Mouse (Mus musculus) embryo, embryonic 10 days (tissue): ENCODE results near the gene Tff3.

Source experiments
- DNase-seq: peaks from one replicate; pipeline ENCODE4 v3.0.0-alpha.2; 2015; ENCODE audit warnings: low spot score

Gene Tff3

DNA sequence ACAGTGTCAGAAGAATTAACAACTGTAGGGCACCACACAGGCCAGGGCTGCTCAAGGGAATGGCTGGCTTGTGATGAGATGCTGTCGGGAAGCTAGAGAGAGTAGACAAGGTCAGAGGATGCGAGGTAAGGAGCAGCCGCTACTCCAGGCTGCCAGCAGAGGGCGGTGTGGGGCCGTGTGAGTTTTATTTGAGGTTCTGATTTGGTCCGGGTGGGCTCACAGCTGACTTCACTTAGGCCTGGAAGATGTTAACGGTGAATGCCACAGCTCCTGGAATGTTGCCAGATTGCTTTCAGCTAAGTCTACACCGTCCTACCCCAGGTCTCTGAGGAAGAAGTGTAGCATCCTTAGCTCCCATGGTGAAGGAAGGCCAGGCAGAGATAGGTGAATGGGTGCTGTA is 7.5 kb downstream of the Tff3 start:
- DNase-seq = peak; percentile 78

DNA sequence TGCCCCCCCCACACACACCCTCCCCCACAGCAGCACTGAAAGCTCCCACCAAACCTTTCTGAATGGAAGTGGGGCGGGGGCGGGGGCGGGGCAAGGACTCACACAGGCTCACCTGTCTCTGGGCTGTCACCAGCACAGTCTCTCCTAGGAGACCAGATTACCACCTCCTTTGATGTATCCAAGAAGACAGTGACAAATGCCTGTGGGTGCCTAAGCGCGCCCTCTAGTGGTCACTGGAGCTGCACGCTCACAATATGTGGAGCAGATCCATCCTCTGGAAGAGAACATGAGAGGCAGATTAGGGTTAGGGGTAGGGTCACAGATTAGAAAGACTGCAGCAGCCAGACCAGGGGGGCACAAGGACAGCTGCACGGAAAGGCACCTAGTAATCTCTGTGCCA is 10.0 kb downstream of the Tff3 start:
- DNase-seq = peak; percentile 92

GRCm38 (mm10) chr17:31117946-31118345 is 11.5 kb downstream of the Tff3 start:
- DNase-seq = no peak

GRCm38 (mm10) chr17:31116063-31116462 is 13.4 kb downstream of the Tff3 start:
- DNase-seq = peak; percentile 51

DNA sequence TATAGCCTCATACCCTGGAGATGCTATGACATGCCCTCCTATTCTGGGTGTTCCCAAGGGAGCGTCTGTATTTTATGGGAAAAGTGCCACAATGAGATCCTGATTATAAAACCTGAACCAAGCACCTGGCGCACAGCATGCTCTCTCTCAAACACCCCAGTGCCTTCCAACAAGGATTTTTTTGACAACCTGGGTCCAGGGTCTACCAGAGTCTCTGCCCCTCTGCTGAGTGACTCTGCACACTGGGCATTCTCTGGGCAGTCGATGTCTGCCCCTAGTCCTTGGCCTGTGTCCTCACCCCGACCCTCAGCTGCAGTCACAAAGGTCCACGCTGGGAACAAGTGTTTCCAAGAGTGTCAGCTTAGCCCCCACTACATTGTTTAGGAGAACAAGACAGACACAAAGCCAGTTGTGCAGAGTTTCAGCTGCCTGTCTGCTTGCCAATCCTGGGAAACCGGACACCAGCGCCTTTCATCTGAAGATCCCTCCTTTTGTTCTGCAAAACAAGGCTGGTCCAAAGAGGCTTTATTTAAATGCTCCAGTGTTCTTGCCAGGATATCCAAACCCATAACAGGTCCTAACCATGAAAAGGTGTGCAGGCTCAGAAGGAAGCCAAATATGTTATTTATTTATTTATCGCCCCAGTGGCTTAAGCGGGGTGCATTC is 16.1 kb downstream of the Tff3 start:
- peak; percentile 67 for DNase-seq

DNA sequence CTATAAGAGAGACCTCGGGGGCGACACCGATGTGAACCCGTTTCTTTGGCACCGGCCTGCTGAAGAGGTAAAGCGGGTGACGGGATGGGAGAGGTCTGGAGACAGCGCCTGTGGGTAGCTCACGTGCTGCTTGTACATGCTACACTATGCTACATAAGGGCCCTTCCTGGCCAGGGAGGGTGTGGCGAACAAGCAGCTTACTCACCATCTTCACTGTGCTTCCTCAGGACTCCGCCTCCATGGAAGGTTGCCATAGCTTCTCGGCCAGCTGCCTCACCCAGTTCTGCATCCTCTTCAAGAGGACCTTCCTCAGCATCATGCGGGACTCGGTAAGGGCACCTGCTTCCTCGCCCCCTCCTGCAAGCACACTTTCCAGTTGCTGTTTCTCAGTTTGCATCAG is 21.1 kb downstream of the Tff3 start:
- no peak for DNase-seq

GRCm38 (mm10) chr17:31103823-31104222 is 25.6 kb downstream of the Tff3 start:
- DNase-seq = no peak

DNA sequence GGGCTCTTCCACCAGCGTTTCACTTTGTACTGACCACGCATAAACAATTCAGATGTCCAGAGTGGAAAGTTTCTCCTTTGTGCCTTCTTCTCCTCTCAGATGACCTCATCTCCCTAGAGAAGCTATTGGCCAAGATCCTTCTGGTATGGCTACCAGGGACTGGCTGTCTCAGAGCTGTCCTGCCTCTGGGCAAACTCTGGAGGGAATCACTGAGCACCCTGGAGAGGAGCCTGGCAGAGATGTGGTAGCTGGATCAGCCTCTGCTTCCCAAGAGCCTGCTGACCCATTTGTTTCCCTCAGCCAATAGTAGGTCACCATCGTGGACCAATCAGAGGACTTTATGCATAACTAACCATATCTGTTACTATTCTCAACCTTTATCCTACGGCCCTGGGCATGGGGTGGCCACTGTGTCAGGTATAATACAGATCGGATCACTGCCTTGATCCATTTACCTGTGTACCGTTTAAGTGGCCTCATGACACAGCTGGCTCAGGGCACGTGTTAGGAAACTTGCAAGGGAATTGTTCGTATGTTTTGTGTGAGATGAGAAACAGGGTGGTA is 26.4 kb downstream of the Tff3 start:
- no peak for DNase-seq

DNA sequence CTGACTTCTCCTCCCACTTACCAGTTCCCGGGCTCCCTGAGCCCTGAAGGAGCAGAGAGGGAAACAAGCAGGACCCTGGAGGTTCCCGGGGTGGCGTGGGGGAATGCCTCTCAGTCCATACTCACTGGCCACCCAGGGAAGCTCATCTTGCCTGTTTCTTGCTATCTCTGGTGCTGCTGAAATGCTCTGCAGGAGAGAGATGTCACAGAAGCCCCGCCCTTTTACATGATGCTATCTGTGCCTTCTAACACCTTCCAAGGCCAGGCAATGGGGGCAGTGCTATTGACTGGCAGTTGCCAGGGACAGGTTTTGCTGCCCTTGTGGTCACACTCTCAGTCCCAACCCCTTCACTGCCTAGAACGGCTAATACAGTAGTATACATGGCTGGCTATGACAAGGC is 30.7 kb downstream of the Tff3 start:
- DNase-seq = no peak

DNA sequence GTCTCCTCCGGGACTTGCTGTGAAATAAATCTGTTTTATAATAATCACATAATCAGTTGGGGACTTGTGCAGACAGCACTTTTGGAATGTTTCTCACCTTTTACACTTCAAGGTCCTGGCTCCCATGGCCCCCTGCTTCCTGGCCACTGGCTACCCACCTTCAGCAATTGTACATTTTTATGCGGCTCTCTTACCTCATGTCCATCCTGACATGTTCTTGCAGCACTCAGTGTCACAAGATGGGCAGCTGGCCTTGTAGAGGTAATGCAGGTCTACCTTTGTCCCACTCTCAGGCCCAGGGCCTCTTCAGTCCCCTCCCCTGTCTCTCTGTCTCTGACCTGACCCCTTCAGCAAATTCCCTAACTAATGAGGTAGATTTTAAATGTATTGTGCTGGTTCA is 32.6 kb downstream of the Tff3 start:
- no peak for DNase-seq

- DNase-seq = no peak
These were observed 33.9 kb downstream of the Tff3 start for GRCm38 (mm10) chr17:31095570-31095969.

DNA sequence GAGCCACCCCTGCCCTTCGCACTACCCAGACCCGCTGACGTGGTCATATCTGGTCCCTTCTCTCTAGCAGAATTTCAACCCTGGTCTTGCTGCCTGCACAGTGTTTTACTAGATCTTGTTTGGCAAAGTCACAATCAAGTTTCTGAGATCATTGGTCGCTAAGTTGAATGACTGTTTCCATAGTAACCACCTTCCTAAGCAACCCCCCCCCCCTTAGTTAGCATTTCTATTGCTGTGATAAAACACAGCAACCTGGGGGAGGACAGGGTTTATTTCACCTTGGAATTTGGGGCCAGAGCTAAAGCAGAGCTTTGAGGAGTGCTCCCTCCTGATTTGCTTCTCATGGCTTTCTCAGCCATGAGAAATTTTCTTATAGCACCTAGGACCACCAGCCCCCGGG is 34.7 kb downstream of the Tff3 start:
- no peak for DNase-seq

DNA sequence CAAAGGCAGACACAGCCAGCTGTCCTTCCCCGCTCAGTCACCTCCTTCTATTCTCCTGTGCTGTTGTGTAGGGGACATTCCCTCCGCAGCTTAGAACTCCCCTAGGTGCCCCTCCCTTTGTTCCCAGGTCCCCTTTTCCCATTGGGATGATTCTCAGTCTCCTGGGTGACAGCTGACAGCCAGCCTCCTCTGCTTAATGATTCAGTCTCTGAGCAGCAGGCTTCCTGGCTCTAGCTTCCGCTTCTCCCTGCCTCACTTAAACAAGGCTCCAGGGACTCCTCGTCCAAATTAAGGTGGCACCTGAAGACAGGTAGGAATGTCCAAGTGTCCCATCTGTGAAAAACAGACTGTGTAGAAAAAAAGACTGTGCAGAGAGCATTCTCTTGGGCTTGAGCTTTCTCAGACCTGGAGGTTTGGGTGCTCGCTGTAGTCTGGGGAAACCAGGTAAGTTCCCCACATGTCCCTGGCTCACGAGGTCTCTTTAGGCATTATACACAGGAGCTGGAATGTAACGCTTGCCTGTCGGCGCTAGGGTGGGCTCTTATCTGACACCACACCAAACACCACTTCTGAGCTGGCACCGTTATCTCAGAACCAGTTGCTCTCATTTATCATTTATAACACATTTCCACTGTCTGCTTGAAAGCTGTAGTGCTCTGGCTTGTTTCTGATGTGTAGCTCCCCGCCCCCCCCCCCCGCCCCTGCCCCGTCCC is 38.3 kb downstream of the Tff3 start:
- DNase-seq = no peak

DNA sequence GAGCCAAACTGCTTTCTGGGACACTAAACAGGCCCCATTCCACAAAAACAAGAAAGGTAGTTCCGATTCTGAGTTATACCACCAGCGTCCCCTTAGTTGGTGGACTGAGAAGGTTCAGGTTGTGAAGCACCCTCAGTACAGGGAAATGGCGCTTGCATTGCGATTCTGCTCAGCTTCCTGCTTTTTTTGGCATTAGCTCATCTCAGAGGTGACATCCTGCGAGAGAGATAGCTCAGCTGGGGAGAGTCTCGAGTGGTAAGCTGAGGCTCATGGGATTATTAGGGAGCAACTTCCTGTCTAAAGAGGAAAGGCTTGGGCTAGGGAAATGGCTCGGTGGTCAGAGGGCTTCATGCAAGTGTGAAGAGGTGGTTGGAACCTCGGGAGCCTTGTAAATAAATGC is 39.6 kb downstream of the Tff3 start:
- no peak for DNase-seq

DNA sequence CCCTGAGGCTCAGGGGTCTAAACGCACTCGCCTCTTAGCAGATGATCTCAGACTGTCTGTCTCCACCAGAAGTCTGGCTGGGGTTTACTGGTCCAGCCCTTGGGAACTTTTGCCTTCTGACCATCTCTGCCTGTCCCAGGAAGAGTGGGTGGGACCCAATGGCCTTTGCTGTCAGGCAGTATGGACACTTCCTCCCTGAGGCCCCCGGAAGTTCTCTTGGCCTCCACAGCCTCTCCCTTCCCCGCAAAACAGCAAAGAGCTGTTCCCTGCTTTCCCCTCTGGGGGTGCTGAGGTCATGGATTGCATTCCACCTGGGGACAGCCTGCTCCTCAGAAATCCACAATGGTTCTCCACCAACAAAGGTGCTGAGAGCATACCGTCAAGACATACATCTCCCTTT is 40.7 kb downstream of the Tff3 start:
- no peak for DNase-seq

GRCm38 (mm10) chr17:31086196-31086595 is 43.2 kb downstream of the Tff3 start:
- DNase-seq = no peak

DNA sequence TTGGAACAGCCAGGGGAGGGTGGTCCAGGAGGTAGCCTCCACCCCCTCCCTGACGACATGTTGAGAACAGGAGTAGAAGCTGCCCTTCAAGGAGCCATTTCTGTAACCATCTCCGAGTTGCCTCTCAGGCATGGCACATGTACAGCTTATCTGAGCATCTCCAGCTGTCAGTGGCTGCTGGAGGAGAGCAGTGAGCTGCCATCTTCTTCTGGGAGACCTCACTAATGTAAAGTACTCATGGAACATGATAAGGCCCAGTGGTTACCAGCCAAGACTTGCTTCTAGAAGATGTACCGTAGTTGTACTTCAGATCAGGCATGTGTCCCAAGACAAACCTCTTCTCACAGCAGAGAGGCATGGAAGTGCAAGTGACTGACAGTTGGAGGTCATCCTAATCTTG is 43.9 kb downstream of the Tff3 start:
- no peak for DNase-seq

DNA sequence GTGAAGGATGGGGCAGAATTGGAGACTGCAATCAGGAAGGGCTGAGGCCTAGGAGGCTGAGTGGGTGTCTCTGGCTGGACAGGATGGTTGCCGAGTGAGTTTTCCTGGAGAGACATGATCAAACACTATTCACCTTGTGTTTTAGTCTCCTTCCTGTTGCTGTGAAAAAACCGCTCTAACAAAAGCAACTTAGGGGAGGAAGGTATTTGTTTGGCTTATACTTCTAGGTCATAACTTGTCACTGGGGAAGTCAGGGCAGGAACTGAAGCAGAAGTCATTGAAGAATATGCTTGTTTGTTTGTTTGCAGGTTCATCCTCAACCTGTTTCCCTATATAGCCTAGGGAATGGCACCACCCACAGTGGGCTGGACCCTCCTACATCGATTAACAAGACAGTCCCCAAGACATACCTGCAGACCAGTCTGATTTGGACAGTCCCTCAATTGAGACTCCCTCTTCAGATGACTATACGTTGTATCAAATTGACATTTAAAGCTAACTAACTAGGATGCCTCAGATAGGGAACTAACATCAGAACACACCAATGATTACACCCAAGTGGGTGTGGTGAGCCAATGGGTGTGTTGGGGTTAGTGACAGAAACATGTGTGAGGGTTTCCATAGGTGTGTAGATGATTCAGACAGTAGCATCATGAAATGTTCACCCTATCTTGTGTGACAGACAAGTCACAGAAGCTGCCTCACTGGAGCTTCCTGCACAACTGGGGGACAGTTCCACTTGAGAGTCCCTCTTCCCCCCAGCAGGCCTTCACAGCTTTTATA is 47.0 kb downstream of the Tff3 start:
- no peak for DNase-seq

DNA sequence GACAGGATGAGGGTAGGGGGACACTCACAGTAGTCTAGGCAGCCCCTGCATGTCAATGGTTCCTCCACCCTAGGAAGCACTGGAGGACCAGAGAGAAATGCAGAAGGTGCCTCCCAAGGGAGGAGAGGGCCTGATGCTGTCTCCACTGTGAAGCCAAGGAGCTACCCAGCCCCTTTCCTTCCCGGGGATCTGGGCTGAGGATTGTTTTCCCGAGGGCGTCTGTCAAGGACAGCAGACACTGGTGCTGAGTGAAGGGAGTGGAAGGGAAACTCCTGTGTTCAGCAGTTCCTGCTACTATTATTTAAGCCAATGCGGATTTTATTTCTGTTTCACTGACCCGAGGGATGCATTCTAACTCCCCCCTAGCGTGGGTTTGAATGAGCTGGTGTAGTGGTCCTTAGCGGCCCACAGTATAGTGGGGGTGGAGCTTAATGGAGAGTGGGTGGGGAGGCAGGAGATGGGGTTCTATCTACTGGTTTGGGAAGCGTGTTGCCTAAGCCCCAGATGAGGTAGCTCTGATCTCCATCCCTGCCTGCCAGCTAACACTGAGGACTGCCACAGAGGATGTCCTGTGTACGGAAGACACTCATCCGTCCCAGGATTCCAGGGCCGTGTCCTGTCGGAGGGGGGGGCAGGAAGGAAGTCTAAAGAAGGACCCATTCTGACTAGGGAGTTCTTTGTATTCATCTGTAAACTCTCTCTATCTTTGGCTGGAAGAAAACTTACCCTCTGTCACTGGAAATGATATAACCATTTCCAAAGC is 50.2 kb downstream of the Tff3 start:
- no peak for DNase-seq

DNA sequence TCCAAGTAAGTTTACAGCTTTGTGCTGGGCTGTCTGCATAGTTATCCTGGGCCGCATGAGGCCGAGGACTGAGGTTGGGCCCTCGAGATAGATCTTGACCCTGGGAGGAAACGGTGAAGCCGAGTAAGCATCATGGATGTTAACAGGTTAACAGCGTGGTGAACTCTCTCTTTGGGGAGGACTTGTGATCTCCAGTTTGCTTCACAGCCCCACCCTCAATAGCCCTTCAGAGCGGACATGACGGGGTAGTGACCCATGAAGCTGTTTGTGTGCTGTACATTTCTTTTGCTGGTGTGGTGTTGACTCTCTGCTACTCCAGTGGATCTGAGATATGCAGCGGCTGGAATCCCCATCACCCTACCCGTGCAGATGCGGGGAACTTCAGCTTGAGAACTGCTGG is 50.9 kb downstream of the Tff3 start:
- no peak for DNase-seq

DNA sequence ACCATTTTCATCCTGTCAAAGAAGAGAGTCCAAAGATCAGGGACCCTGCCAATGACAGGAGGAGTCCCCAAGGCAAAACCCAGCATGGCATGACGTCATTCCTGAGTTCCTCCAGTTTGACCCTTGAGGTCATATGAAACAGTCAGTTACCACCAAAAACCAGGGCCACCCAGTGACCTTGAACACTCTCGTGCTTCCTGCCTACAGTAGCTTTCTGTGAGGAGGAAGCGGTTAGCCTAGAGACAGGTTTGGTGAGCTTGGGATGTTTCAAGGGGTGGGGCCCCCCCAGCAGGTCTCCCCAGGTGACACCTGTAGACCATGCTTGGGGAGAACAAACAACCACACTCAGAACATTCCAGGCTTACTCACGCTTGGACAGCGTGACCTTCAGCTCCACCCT is 51.9 kb downstream of the Tff3 start:
- DNase-seq = no peak

GRCm38 (mm10) chr17:31075471-31075870 is 54.0 kb downstream of the Tff3 start:
- no peak for DNase-seq
